Mouse (Mus musculus): ENCODE measurements around the gene Rnf24.

DNA sequence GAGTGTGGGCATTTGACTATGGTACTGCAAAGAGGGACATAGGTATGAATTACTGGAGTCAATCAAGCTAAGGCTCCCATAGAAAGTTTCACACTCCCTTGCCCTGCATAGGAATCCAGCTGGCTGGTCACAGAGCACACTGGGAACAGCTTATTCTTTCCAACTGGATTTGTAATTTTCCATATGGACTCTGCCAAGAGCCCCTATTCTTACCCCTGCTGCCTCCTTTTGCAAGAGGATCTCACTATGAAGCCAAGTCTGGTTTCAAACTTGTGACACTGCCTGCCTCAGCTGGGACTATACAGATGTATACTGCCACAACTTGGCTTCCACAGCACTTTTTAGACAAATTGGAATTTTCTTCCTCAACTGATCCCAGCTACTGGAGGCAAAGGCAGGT lies 51.1 kb downstream of the Rnf24 start:
- no peak for TF ChIP-seq POLR2A (IDR thresholded peaks at IDR 0.05; ENCODE audit: extremely low read depth, insufficient read depth, low read length)
- no peak for TF ChIP-seq CTCF (IDR thresholded peaks at IDR 0.05; ENCODE audit: low read depth, low read length)
